Mouse (Mus musculus): ENCODE measurements around the gene Zfp985.
"Not testable (repeated sequence)": the region's sequence is repeated elsewhere in the genome, so short reads cannot be mapped to it uniquely, and the experiment has no call there.

DNA sequence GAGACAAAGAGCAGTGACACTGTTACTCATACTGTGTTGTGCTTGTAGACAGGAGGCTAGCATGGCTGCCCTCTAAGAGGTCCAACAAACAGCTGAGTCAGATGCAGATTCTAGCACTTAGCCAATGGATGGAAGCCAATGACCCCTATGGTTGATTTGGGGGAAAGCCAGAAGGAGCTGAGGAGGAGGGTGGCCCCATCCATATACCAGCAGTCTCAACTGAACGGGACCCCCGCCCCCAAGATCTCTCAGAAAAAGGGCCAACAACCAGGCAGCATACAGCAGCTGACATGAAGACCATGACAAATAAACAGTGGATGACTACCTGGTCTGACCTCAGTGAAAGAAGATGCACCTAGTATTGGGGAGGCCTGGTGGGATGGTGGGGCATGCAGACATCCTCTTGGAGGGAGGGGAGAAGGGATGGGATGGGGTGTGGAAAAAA is 80.8 kb downstream of the Zfp985 start:
- TF ChIP-seq CTCF (IDR thresholded peaks at IDR 0.05; ENCODE audit: extremely low read depth, insufficient read depth, insufficient read length, insufficient replicate concordance); POLR2A (IDR thresholded peaks at IDR 0.05; ENCODE audit: low read depth, low read length): not testable (repeated sequence)

Measured in spleen, adult 2 months (tissue).